Mouse (Mus musculus): ENCODE data around the gene Crtc3. TPM values are rescaled to one million over a fixed set of nuclear protein-coding genes. Genes with fewer than 3 reads are reported as not detected.
A peak's percentile ranks its signal among the peaks of the same experiment; 100 is the strongest.

Crtc3 gene
- total RNA-seq, 2 experiments from 2014 or later: 16.8 to 18.9 TPM

- intact Hi-C loops (cut with DNase I): no loop called here
- no peak for DNase-seq (ENCODE audit: extremely low spot score in 1 of 2, low spot score in 2 of 2)
These were observed 62.8 kb downstream of the Crtc3 start for GRCm38 (mm10) chr7:80625841-80626240.

GRCm38 (mm10) chr7:80623276-80623675 is 65.4 kb downstream of the Crtc3 start:
- intact Hi-C loops (cut with DNase I): no loop called here
- DNase-seq (ENCODE audit: extremely low spot score in 1 of 2, low spot score in 2 of 2): no peak

- intact Hi-C loops (cut with DNase I): no loop called here
- DNase-seq (ENCODE audit: extremely low spot score in 1 of 2, low spot score in 2 of 2): no peak
These were observed 72.6 kb downstream of the Crtc3 start for GRCm38 (mm10) chr7:80616096-80616495.

- no peak for DNase-seq (ENCODE audit: extremely low spot score in 1 of 2, low spot score in 2 of 2)
- intact Hi-C loops (cut with DNase I): loop anchor here (5.0 kb wide), 1 partner anchor 73 kb away; the partner anchor contains the start of gene Crtc3
These were observed 74.6 kb downstream of the Crtc3 start for GRCm38 (mm10) chr7:80614042-80614441.

GRCm38 (mm10) chr7:80612191-80612787 is 76.4 kb downstream of the Crtc3 start:
- DNase-seq (ENCODE audit: extremely low spot score in 1 of 2, low spot score in 2 of 2): no peak
- intact Hi-C loops (cut with DNase I): loop anchor here (5.0 kb wide), 1 partner anchor 75 kb away; the partner anchor contains the start of gene Crtc3

DNA sequence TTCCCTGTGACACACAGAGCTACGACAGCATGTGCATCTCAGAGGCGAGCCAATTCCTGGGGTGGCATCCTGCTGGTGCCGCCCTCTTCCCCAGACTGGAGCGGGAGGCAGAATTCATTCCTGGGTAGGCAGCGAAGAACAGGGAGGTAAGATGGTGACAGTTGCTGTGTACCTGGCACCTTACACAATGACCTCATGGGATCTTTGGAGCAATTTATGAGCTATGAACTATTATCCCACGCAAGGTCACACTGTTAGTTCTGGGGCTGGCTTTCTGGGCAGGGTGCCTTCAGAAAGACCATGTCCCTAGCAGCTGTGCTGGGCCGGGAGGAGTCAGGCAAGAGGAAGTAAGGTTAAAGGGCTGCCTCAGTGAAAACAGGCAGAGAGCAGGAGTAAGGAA is 77.0 kb downstream of the Crtc3 start:
- DNase-seq (ENCODE audit: extremely low spot score in 1 of 2, low spot score in 2 of 2): no peak
- intact Hi-C loops (cut with DNase I): loop anchor here (5.0 kb wide), 1 partner anchor 76 kb away; the partner anchor contains the start of gene Crtc3

GRCm38 (mm10) chr7:80607503-80607902 is 81.2 kb downstream of the Crtc3 start:
- no peak for DNase-seq (ENCODE audit: extremely low spot score in 1 of 2, low spot score in 2 of 2)
- intact Hi-C loops (cut with DNase I): no loop called here

- DNase-seq (ENCODE audit: extremely low spot score in 1 of 2, low spot score in 2 of 2): no peak
- intact Hi-C loops (cut with DNase I): no loop called here
These were observed 82.2 kb downstream of the Crtc3 start for GRCm38 (mm10) chr7:80606435-80606834.

GRCm38 (mm10) chr7:80605557-80605930 is 83.1 kb downstream of the Crtc3 start:
- peak in 1 of 2 experiments; percentile 38 for DNase-seq (ENCODE audit: extremely low spot score in 1 of 2, low spot score in 2 of 2)
- intact Hi-C loops (cut with DNase I): no loop called here

- intact Hi-C loops (cut with DNase I): no loop called here
These were observed 83.6 kb downstream of the Crtc3 start for GRCm38 (mm10) chr7:80604908-80605556.

DNA sequence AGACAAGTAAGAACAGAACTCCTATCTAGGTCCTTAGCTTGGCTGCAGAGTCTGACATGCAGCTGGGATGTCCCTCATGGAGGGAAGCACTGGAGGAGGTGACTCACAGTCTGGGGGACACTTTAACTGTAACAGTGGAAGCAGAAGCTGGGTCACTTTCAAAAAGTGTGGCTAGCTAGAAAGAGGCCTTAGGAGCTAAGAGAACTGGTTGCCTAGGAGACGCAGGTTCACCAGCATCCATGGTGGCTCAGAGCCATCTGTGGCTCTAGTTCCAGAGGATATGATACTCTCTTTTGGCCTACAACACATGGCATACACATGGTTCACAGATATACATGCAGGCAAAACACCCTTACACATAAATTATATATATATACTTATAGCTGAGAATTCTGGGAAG is 86.1 kb downstream of the Crtc3 start:
- intact Hi-C loops (cut with DNase I): no loop called here
- peak in 1 of 2 experiments; percentile 41 for DNase-seq (ENCODE audit: extremely low spot score in 1 of 2, low spot score in 2 of 2)

More at GRCm38 (mm10) chr7:80604908-80605556, 83.6 kb downstream of the Crtc3 start:
- peak in 1 of 2 experiments; percentile 41 for DNase-seq (ENCODE audit: extremely low spot score in 1 of 2, low spot score in 2 of 2)

GRCm38 (mm10) chr7:80598436-80598985 is 90.2 kb downstream of the Crtc3 start:
- DNase-seq (ENCODE audit: extremely low spot score in 1 of 2, low spot score in 2 of 2): no peak
- intact Hi-C loops (cut with DNase I): no loop called here

DNA sequence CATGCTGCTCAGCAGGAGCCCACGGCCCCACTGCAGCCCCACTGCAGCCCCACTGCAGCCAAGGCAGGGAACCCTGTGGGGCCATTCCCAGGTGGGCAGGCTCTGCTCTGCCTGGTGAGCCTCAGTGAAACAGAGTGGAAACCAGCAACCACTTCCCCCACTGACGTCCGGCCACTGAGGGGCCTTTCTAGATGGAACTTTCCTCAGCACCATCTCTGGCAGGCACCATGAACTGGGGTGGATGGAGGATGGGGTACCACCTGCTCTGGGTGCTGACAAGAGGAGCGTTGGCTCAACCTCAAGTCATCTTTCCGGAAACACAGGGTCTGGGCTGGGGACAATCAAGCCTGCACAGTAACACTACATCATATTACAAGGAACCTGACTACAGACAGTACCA is 90.8 kb downstream of the Crtc3 start:
- DNase-seq (ENCODE audit: extremely low spot score in 1 of 2, low spot score in 2 of 2): no peak
- intact Hi-C loops (cut with DNase I): no loop called here

DNA sequence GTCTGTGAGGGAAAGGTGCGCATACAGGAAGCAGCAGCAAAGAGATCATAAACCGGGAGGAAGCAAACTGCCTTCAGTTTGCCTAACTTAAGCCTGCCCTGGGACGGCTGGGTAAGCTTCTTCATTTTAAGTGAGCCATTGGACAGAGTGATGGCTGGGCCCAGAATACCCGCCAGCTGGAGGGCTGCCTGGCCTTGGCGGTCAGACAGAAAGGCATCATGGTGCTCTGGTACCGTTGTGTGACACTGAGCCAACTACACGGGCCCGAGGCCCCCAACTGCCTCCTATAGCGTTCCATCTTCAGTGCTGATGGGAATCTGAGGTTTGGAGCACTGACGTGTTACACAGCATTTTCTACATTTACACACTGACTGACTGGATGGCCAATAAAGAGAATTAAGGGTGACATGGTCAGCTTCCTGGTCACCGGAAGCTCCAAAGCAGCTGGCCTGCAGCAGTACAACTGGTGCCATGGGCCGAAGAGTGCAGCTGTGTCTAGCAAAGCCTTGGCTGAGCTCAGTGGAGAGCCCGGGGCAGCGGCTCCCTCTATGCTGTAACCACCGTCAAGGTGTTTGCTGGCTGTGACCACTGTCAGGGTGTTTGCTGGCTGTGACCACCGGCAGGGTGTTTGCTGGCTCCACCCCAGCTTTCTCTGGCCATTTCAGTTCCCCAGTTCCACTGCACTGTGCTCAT is 99.5 kb downstream of the Crtc3 start:
- intact Hi-C loops (cut with DNase I): no loop called here
- no peak for DNase-seq (ENCODE audit: extremely low spot score in 1 of 2, low spot score in 2 of 2)

DNA sequence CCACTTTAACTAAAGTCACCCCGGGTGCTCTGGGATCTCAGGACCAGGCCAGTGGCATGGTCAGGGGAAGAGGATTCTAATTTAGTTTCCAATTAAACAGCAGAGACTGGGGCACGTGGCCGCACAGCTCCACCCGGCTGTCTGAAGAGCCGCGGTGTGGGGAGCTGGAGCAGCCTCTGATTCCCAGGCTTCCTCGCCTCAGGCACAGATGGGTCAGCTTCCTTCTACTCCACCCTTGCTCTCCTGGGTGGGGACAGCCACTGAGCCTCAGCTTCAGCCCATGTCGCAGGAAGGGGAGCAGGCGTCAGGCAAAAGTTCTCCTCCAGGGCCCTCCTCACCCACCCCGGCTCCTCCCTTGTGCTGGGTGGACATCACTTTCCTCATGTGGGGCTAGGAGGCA is 101.0 kb downstream of the Crtc3 start:
- intact Hi-C loops (cut with DNase I): no loop called here

DNA sequence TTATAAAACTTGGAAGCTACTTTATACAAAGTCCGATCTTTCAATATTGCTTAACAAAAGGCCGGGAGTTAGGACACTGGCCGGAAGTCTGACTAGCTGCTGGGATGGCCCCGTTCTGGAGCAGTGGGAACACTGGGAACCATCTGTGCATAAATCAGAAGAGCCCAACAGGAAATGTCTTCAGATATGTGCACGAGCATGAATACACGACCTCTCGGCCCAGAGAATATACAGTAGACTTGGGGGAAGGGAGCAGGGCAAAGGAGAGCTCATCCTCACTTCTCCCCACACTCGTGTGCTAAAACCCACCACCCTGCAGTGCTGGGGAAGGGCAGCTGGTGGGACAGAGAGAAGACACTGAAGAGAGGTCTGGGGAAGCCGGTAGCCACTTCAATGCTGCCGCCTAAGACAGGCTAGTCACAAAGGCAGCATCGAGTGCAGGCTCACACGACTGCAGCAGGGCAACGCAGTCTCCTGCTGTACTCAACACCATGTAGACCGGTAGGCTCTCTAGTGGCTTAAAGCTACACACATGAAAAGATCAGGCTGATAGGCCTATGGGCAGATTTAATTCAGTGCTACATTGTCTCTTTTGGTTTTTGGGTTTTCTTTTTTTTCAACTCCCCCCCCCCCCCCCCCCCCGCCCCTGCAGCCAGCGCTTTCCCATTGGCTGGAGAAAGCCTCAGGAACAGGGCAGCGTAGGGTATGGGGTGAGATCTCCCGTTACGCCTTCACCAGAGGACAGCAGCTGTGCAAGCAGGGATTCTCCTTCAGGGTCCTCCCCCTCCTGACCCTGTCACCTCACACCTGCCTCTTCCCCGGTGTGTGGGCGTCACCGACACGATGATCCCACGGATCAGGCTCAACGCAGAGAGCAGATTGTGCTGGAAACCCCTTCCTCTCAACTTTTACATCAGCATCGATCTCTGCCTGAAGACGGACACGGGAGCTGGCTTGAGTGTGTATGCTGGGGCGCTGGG is 101.7 kb downstream of the Crtc3 start:
- no peak for DNase-seq (ENCODE audit: extremely low spot score in 1 of 2, low spot score in 2 of 2)
- intact Hi-C loops (cut with DNase I): no loop called here

More for the DNA sequence above, 101.0 kb downstream of the Crtc3 start:
- no peak for DNase-seq (ENCODE audit: extremely low spot score in 1 of 2, low spot score in 2 of 2)

DNA sequence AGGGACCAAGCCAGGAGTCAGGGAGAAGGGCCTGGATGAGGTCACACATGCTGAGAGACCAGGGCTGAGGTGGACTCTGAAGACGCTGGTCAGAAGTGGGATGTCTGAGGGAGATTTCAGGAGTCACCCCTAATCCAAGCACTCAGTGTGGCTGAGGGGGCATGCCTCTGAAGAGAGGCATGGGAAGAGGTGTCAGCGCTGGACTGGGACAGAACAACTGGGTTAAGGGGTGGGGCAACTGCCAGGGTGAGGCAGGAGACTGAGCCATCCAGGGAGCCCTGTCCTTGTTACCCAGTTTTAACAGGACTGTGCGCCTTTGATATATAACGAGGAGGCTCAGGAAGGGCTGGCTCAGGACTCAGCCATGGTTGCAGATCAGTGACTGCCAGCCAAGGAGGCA is 102.5 kb downstream of the Crtc3 start:
- no peak for DNase-seq (ENCODE audit: extremely low spot score in 1 of 2, low spot score in 2 of 2)
- intact Hi-C loops (cut with DNase I): no loop called here

DNA sequence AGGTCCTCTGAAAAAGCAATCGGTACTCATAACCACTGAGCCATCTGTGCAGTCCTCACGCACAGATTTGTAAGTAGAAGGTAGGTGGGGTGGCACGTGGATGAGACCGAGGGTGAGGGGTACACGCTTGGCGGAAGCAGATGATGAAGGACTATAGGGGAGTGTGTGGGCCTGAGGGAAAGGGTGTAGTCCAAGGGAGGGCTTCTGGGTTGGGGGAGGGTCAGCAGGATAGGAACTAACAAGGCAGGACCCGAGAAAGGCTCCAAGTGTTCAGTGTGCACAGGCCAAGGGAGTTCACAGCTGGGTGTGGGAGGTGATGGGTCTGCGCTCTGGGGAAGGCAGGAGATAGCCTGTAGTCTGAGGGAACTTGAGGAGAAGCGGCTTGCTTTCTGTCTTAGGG is 103.3 kb downstream of the Crtc3 start:
- intact Hi-C loops (cut with DNase I): no loop called here
- no peak for DNase-seq (ENCODE audit: extremely low spot score in 1 of 2, low spot score in 2 of 2)

GRCm38 (mm10) chr7:80583981-80584380 is 104.7 kb downstream of the Crtc3 start:
- intact Hi-C loops (cut with DNase I): no loop called here
- DNase-seq (ENCODE audit: extremely low spot score in 1 of 2, low spot score in 2 of 2): peak; percentile 56 to 65
